Mouse (Mus musculus) adipocyte (in vitro differentiated cells): ENCODE measurements around the gene Bmp2k.

Experiments
- DNase-seq: peaks from one replicate; pipeline ENCODE4 v3.0.0-alpha.2; 2016; ENCODE audit warnings: low spot score

The Bmp2k gene

DNA sequence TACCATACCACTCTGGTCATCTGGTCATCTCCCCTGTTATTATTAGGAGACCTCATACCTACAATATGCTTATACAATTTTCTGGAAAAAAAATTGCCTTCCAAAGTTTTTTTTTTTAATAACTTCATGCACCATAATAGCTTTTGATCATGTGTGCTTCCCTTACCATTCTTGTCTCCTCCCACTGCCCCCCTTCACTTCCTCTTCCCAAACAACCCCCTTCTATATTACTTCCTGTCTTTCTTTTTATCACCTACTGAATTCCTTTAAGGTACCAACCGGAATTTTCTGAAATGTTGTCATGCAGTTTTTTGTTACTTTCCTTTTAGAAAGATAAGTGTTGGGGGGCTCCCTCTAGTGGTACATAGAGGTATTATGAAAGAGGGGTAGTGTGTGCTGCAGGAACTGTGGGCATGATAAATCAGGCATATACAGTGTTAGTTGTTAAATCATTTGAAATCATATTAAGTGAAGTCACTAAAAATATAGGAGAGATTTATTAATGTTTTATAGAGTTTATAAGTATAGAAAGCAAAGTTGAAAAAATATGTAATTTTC, 58.1 kb downstream of the Bmp2k start:
- DNase-seq: peak; percentile 83

DNA sequence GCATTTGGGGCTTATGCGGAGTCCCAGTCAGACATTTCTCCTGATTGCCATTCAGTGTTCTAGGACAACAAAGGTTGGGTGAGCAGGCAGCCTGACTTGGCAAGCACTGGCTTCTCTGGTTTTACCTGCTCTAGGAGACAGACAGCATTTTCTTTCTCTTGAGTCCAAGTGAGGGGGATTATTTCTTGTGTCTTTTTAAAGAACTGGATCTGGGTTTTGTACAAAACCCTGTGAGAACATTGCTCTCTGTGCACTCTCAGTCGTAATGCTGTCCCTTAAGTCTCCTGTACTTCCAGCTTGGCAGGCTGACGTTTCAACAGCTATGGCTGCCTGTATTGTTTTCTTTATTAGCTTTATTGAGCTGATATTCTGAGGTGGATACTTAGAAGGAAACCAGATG, 58.9 kb downstream of the Bmp2k start:
- no peak for DNase-seq

DNA sequence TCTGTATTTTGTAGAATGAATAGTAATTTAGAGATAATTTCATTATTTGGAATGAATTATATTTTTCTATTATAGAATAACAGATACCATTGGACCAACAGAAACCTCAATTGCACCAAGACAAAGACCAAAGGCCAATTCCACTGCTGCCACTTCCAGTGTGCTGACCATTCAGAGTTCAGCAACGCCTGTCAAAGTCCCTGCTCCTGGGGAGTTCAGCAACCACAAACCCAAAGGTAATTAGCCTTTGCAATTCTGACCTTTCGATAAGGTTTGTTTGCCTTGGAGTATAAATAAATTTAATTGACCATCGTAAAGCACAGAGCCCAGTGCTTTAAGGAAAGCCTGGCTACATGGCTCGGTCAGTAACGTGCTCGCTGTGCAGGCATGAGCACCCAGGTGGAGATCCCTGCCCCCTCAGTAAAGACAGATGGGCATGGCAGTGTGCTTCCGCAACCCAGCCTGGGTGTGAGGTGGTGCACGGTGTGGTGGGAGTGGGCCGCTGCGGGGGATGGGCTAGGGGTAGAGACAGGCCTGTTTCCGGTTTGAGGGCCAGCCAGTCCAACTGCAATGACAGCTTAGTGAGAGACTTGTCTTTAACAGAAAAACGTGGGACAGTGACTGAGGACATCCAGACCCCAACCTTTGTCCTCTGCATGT, 59.4 kb downstream of the Bmp2k start:
- no peak for DNase-seq

DNA sequence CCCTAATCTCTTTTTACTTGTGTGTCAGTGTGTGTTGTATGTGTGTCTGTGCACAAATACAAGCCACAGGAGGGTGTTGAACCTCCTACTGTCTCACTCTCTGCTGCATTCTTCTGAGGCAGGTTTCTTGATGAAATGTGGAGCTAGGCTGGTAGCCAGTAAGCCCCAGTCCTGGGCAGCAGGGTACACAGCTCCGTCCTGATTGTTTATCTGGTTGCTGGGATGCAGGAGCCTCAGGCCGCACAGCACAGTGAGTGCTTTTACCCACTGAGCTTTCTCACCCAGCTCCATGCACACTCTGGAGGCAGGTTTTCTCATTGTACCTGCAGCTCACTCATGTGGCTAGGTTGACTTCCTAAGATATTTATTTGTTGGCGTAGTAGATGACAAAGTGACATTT, 63.4 kb downstream of the Bmp2k start:
- no peak for DNase-seq

DNA sequence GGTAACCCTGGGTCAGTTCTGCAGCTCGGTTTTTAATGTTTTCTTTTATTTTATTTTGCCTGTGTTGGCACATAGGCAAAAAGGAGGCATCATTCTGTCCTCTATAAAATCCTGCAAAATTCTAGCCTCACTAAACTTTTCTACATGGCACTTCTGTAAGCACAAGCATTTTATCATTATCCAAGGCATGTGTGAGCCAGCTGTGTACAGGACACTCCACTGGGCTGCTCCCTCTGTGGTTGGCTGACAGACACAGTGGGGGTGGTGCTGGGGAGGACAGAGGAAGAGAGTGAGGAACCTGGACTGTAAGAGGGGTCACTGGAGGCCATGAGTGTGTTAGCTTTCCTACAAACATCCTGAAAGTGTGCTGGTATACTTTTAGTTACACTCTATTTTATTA, 64.6 kb downstream of the Bmp2k start:
- DNase-seq: peak; percentile 18

DNA sequence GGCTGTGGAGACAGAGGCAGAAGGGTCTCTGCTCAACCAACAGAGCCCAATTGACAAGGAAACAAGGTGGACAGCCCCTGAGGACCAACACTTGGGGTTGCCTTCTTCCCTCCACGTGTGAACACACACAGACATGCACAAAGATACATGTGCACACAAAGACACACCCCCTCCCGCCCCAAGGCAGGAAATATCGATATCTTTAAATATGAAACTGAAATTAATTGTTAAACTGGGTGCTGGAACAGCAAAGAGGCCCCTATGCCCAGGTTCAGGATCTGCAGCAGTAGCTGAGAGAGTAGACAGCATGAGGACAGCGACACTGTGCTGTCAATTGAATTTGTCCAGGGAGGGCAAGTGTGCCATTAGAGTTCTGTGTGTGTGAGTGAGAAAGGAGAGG, 68.3 kb downstream of the Bmp2k start:
- no peak for DNase-seq

DNA sequence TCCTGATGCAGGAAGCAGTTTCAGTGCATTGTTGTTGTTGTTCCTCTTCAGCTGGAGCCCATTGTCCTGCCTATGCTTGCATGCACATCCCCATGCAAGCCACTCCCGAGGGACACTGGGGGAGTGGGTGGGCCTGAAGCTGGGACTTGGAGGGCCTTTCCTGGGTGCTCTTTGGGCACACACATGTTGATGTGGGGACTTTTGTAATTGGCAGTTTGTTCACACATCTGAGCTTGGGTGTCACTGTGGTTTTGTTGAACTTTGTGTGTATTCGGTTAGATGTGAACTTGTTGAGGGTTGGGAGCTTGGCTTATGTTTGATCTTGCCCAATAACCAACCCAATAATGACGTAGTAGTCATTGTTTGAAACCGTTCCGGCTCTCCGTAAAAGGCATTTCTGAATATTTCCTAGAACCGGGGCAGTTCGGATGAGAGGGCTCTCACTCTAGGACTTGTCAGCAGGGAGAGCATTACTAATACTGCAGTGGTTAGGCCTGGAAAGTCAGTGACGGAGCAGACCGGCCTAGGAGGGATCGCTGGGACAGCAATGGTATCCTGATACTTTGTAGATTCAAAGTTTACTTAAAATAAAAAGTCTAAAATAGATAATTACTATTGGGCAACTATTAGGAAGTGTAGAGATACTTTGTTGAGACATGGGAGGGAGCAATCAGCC, 78.1 kb downstream of the Bmp2k start:
- DNase-seq: no peak

DNA sequence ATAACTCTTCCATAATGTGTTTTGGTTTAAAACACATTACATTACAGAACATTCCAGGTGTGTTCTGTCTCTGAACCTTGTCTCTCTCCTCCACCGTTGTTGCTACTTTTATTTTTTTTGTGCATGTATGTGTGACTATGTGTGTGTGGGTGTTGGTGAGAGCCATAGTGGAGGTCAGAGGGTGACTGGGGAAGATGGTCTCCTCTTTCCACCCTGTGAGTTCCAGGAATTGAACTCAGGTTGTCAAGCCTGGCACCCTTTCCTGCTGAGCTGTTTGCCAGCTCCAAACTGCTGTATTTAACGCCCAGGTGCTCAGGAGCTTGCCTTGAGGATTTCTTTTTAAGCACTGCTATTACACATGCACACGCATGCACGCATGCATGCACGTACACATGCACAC, 78.7 kb downstream of the Bmp2k start:
- DNase-seq: no peak

DNA sequence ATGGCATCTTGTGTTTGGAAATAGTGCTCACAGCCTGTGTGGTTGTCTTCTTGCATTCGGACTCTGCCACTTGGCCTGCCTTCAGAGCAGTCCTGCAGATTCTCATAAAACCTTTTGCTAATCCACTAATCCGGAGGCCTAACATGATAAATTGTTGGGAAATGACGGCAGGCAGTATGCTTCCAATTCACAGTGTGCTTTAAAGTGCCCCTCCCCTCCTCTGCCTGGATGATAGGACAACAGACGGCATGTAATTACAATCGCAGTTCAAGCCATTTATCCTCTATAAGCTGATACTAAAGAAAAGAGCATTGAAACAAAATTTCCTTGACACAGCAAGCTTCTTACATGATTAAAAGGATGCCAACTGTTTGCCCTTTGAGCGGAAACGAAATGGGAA, 80.2 kb downstream of the Bmp2k start:
- no peak for DNase-seq

DNA sequence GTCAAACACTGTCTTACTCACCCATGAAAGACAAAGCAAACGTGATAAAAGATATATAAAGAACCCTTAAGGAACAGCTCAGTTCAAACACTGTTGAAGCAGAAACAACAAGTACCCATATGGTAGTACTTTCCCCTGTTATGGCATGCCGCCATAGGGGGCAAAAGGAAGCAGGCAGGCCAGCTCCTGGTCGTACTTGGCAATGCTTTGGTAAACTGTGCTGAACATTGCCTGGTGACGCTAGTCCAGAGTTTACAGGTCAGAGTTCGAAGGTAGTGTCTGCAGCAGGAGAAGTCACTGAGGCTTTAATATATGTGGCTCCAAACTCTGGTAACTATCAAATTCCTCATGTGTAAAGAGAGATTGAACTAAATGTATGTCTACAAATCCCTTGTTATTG, 81.2 kb downstream of the Bmp2k start:
- peak; percentile 79 for DNase-seq

DNA sequence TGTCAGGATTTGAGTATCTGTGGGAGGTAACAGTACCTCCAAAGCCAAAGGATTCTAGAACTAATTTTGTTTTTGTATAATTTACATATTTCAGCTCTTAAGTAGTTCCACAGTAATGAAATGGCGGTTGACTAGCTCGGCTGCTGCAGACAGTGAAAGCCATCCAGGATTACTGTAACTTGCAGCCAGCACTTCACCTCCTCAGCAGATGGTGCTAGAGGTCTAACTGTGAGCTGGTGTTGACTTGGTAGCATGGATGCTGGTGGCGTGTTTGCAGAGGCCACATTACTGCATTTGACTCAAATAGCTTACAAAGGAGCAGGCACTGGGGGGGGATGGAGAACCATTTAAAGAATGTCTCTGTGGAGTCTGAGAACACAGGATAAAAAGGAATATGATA, 84.0 kb downstream of the Bmp2k start:
- peak; percentile 62 for DNase-seq

DNA sequence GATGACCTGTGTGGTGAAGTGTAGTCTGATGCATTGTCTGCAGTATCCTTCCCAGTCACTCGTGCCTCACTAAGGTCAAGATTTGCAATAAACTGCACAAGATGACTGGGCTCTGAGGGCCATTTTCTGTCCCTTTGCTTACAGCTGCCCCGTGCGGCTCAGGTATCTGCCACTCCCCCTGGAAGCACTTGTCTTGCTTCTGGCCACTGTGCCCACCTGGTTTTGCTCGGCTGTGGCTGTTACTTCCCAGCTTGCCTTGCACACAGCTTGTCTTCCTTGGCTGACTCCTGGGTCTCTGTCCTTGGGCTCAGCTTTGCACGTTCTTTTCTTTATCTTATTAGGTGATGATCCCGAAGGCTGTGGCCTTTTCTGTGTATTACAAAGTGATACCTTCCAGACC, 86.2 kb downstream of the Bmp2k start:
- no peak for DNase-seq

DNA sequence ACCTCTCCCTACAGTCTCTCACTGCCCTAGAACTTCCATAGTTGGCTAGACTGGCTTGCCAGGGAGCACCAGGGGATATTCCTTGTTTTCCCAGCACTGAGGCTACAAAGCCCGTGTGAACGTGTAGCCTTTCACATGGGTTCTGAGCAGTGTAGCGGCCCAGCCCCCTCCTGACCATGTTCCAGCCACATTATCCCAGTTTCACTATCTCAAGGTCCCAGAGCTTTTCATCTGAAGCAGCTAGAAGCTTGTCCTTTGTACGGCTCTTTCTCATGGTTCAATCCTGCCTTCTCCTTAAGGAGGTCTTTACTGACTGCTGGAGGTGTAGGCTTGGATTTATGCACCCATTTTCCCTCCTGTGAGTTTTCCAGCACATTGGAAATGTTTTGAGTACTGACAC, 87.1 kb downstream of the Bmp2k start:
- no peak for DNase-seq

DNA sequence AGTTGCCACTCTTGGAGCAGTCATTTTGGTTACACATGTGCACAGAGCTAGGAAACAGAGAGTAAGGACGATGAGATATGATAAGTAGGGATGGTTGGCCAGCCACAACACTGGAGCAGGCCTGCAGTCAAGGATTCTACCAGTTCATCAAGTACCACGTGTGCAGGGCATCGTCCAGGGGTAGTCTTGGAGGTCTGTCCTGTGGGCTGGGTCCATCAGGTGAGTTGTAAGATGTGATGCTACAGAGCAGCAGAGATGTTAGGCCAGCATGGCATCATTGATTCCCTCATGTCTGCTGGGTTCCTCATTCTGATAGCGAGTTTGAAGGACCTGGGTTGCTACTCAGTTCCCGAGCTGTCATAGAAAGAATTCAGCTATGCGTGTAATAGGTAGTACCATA, 87.6 kb downstream of the Bmp2k start:
- no peak for DNase-seq

DNA sequence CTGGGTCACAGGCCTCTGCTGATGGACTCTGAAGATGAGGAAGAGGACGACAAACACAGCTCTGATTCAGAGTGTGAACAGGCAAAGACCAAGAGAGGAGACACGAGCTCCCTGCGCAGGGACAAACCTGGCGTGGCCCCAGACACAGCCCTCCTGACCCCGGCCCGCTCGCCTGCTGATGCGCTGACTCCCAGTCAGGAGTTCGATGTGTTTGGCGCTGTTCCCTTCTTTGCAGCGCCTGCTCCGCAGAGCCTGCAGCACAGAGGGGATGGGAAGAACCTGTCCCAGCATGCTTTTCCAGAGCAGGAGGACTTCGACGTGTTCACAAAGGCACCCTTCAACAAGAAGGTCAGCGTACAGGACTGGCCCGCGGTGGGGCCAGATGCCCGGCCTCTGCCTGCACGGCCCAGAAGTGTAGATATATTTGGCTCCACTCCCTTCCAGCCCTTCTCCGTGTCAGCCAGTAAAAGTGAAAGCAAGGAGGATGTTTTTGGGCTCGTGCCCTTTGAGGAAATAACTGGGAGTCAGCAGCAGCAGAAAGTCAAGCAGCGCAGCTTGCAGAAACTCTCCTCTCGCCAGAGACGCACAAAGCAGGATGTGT, 89.6 kb downstream of the Bmp2k start:
- no peak for DNase-seq

DNA sequence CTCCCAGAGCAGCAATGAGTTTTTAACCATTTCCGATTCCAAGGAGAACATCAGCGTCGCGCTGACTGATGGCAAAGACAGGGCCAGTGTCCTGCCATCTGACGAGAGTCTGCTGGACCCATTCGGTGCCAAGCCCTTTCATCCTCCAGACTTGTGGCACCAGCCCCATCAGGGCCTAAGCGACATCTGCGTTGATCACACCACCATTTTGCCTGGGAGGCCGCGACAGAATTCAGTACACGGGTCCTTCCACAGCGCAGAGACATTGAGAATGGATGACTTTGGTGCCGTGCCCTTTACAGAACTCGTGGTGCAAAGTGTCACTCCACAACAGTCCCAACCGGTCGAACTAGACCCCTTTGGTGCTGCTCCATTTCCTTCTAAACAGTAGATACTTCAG, 90.3 kb downstream of the Bmp2k start:
- no peak for DNase-seq

DNA sequence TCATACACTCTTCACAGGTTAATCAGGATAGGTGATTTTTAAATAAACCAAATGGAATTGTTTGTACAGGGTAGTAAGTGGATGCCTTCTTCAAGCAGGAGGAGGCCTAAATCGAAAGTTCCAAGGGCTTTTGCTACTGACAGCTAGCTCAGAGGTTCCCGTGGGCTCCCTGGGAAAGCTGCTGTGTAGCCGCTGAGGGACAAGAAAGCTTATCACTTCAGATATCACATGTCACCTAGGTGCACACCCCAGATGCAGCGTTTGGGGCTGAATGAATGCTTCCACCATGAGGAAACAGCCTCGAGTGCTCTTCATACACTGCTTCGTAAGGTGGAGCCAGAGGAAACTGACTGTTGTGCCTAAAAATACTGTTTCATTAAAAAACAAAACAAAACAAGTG, 90.7 kb downstream of the Bmp2k start:
- no peak for DNase-seq

DNA sequence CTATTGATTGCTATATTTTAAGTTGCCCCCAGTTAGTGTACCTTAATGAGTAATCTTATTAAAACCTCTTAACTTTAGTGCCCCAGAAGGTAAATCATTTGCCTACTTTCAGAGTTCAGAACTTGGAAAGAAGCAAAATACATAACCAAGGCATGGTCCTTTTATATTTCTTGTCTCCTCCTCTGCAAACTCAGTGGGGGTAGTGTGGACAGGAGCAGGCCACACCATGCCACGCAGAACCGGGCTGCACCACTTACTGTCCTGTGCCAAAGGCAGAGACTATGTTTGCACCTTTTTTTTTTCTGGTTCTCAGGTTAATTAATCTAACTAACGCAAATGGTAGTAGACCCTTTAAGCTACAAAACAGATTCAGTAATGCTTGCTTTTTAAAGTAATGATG, 91.9 kb downstream of the Bmp2k start:
- DNase-seq: no peak

DNA sequence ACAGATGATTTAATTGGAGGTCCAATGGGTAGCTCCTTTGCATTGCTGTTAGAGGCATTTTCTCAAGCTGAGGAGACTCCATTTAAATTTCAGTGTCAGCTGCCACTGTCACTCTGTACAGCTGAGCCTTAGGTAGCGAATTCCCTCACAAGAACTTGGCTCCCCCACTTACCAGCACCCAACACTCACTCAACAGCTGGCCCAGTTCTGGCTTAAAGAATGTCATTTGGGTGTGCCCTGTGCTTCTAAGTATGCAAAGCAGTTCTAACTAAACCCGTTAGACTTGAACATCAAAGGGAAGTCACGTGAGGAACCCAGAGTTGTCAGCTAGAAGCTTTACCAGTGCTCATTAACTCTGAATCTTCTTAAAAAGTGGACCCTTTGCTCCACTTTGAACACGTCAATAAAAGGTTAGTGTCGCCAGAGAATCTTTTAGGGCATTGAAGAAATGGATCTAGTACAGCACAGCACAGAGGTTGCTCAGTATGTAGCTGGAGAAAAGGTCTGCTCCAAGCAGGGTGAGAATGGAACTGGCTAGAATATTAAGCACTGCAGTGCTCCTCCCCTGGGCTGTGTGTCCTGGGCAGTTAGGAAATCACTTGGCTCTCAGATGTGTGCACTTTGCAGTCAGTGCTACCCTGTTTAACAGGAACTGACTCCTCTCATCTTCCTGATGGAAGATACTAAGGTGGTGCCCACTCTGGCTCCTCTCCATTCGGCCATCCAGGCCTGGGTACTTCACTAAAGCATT, 92.7 kb downstream of the Bmp2k start:
- DNase-seq: peak; percentile 68

DNA sequence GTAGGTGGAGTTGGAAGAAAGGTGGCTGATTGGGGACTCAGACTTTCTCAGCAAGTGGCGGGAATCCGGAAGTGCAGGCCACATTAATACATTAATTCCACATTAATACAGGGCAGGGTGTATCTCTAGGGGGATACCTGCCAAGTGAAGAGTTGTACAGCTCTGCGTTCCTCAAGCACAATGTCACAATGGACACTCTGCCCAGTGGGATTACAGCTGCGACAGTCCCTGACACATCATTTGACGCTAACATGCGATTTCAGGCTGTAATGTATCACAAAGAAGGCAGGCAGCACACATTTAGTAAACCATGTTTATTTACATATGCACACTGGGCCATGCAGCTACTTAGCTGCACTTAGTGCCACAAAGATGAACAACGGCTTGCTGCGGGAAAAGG, 95.5 kb downstream of the Bmp2k start:
- DNase-seq: no peak

DNA sequence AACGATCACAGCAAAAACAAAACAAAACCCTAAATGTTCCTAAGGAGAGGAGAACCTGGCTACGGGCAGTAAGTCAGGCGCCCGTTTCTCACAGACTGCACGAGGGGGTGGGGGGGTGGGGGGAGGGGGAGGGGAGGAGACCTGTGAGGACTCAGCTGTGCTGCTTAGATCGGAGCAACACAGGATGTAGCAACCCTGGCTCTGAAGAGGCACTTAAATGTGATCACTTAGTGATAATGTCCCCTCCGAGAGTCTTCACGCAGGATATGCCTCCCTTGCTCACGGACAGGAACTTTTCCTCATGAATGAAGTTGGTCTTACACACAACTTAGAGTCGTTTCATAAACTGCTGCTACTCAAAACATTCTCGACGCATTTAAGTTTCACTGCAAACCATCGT, 97.8 kb downstream of the Bmp2k start:
- no peak for DNase-seq

DNA sequence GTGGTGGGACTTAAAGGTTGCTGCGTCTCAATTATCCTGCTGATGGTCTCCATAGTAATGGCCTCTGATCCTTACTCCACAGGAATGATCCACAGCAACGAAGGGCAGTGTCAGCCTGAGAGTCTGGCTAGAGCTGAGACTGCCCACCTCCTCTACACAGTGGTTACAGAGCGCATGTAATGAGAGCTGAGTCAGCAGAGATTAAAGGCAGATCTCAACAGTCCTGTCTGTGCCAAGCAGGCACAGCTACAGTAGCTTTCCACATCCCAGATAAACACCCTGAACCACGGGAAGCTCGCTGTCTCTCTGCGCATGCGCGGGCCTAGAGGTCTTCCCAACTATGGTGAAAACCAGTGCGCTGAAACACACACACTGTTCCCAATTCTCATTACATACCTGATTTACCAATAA, 100.1 kb downstream of the Bmp2k start:
- DNase-seq: no peak

DNA sequence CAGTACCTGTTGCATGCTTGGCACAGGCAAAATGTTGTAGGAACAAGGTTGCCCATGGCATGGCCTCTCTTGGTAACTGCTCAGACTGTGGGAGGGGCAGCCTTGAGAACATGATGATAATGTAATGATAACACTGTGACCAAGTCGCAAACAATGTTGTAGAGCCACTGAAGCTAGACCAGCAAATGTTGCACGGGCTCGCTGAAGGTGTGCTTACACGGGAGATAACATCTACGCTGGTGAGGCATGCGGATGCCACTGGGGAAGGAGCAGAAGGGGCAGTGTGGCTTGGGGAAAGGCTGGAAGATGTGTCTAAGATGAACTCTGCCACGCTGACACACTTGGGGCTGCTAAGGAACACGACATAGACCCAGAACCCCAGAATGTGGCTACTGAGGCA, 102.5 kb downstream of the Bmp2k start:
- DNase-seq: no peak
